Mouse (Mus musculus) retina, postnatal 1 day (tissue): ENCODE data around the gene Myd88.
A peak's percentile ranks its signal among the peaks of the same experiment; 100 is the strongest.
"Not testable (repeated sequence)": the region's sequence is repeated elsewhere in the genome, so short reads cannot be mapped to it uniquely, and the experiment has no call there.

ENCODE experiments used
- DNase-seq: peaks from one replicate; pipeline ENCODE4 v3.0.0-alpha.2; 2012

The Myd88 gene

GRCm38 (mm10) chr9:119340909-119341816 lies at the start of gene Myd88:
Myd88 (minus strand) TSS chr9:119341411.
- peak; percentile 95 for DNase-seq

GRCm38 (mm10) chr9:119390214-119390613 lies 49.0 kb upstream of the Myd88 start:
- DNase-seq = no peak

GRCm38 (mm10) chr9:119388956-119389355 lies 47.7 kb upstream of the Myd88 start:
- no peak for DNase-seq

GRCm38 (mm10) chr9:119382603-119383002 lies 41.4 kb upstream of the Myd88 start:
- peak; percentile 26 for DNase-seq

GRCm38 (mm10) chr9:119378231-119378630 lies 37.0 kb upstream of the Myd88 start:
- no peak for DNase-seq

- DNase-seq = no peak
Observed at GRCm38 (mm10) chr9:119375556-119375955, 34.3 kb upstream of the Myd88 start.

- no peak for DNase-seq
Observed at GRCm38 (mm10) chr9:119375008-119375407, 33.8 kb upstream of the Myd88 start.

- no peak for DNase-seq
Observed at GRCm38 (mm10) chr9:119371251-119371650, 30.0 kb upstream of the Myd88 start.

GRCm38 (mm10) chr9:119370770-119371169 lies 29.6 kb upstream of the Myd88 start:
- DNase-seq = not testable (repeated sequence)

- DNase-seq = no peak
Observed at GRCm38 (mm10) chr9:119368367-119368766, 27.2 kb upstream of the Myd88 start.

- DNase-seq = no peak
Observed at GRCm38 (mm10) chr9:119365284-119365683, 24.1 kb upstream of the Myd88 start, which contains the start of gene Slc22a14. Slc22a14 (minus strand) TSS chr9:119365553.

- DNase-seq = no peak
Observed at GRCm38 (mm10) chr9:119363229-119363628, 22.0 kb upstream of the Myd88 start.

GRCm38 (mm10) chr9:119361416-119361815 lies 20.2 kb upstream of the Myd88 start:
- no peak for DNase-seq

- DNase-seq = no peak
Observed at GRCm38 (mm10) chr9:119358058-119358429, 16.8 kb upstream of the Myd88 start.

GRCm38 (mm10) chr9:119357331-119358057 lies 16.3 kb upstream of the Myd88 start, which contains the start of gene Xylb:
Xylb (plus strand) TSS chr9:119357381.
- DNase-seq = peak; percentile 94

GRCm38 (mm10) chr9:119355943-119356342 lies 14.7 kb upstream of the Myd88 start:
- no peak for DNase-seq

GRCm38 (mm10) chr9:119353926-119354325 lies 12.7 kb upstream of the Myd88 start:
- no peak for DNase-seq

GRCm38 (mm10) chr9:119352060-119352459 lies 10.8 kb upstream of the Myd88 start:
- peak; percentile 80 for DNase-seq

- DNase-seq = no peak
Observed at GRCm38 (mm10) chr9:119350947-119351705, 9.9 kb upstream of the Myd88 start.

GRCm38 (mm10) chr9:119350531-119350930 lies 9.3 kb upstream of the Myd88 start:
- no peak for DNase-seq

GRCm38 (mm10) chr9:119346376-119346775 lies 5.2 kb upstream of the Myd88 start:
- no peak for DNase-seq

GRCm38 (mm10) chr9:119342728-119343127 lies 1.5 kb upstream of the Myd88 start:
- DNase-seq = no peak

- DNase-seq = peak; percentile 7
Observed at GRCm38 (mm10) chr9:119340212-119340580, 1.0 kb downstream of the Myd88 start.
